Mouse (Mus musculus) spleen, embryonic (tissue): ENCODE data around the gene Rpl18a.

Experiments
- CTCF ChIA-PET: fragments of 350-600 bp; sonication (Branson Sonifier 250); formaldehyde crosslinking; loops from one replicate; lab custom pipeline; 2022; lab: Charles Lee

The Rpl18a gene

DNA sequence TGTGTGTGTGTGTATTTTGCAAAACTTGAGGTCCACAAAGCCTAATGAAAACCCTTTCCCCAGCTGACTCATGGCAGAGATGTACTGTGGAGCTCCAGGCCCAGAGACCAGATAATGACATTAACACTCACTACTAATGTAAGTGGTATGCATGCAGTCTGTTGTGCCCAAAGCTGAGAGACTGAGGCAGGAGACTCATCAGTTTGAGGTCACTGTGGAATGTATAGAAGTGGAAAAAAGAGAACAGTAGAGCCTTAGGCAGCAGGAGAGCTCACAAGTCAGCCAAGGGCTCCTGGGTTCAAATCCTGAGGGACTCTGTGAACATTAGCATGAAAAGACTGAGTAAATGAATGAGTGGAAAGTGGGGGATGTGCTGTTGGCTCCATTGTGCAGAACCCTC lies 6.4 kb upstream of the Rpl18a start:
- CTCF ChIA-PET, result no interaction called here

DNA sequence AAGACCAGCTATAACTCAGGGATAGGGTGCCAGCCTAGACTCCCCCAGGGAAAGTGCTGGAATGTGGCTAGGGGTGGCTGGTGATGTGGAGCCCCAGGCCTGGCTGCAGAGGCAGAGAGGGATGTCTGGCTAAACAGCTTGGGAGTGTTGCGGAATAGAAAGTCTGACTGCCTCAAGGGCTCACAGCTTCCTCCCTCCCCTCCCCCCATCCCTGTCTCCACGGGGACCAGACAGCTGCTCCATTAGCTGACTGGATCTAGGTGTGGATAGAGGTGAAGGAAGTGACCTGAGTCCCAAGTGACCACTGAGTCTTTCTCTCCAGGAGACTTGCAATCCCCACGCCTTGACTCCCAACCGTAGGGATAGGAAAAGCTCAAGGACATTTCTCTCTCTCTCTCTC lies 5.9 kb upstream of the Rpl18a start:
- CTCF ChIA-PET, result no interaction called here

DNA sequence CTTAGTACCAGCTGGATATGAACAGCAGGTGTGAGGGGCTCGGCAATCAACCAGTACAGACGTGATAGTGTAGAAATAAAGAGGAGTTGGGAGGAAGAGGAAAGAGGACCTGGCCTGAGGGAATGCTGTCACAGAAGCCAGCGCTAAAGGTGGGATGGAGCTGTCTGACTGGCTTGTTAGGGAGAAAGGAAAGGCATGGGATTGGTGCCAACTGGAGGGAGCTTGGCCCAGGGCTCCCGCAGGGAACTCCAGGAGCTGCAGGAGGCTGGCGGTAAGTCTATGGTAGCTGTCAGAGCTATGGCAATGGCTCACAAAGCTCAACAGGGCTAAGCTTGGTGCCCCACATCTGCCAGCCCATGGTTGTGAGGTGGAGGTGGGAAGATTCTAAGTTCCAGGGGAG lies 5.0 kb upstream of the Rpl18a start:
- CTCF ChIA-PET, result interaction anchor here (1.0 kb wide), 1 partner anchor 693 kb away, joined by 4 read pairs; no protein-coding TSS in a partner anchor

DNA sequence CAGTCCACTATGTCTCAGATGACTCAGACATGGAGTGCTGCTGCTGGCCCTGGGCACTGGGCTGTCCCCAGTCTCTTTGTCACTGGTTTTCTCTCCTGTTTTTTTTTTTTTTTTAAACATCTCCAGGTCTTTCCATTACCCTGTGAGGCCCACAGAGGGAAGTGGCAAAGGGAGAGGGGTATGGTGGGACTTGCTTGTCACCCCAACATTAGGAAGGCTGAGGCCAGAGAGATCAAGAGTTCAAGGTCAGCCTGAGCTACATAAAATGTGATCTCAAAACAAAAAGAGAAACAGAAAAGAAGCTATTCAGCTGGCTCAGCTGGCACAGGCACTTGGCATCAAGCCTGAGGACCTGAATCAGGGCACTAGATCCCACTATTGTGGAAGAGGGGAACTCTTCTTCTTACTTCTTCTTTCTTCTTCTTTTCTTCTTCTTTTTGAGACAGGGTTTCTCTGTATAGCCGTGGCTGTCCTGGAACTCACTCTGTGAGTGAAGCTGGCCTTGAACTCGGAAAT lies 3.7 kb upstream of the Rpl18a start:
- CTCF ChIA-PET, result no interaction called here

DNA sequence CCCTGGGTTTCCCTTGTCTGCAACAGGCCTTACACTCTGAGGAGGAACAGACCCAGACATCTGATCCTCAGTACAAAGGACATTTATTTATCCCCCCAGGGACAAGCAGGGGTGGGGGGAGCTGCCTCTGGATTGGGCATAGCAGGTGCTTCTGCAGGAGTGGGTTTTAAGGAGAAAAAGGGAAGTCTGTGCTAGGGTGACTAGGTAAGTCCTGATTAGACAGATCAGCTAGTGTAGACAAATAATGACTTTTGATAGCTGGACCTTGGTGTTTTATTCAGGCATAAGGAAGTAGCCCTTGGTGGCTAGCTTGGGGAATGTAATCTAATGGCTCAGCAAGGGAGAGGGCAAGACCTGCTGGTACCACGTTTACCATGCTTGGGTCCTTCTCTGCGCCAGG lies 2.0 kb upstream of the Rpl18a start:
- CTCF ChIA-PET, result no interaction called here

DNA sequence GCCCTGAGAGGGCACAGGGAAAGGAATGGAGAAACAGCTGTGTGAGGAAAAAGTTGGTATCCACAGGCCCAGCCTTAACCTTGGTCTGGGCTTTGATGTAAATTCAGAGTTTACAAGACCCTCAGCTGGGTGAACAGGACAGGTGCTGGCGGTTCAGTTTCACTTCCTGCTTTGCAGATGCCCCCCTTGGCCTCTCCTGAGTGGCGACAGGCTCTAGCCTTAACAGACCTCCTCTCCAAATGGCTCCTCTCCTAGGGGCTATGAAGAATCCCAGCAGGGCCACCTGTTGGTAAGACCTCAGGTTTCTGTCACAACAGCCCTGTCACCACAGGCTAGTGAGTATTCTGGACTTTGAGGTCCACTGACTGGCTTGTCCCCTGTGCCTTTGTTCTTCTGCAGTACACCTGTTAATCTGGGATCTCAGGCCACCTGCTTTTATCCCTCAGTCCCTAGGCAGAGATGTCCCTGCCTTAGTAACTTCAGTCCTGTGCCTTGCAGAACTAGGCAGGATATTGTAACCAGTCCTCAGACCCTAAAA lies 1.5 kb upstream of the Rpl18a start:
- CTCF ChIA-PET, result no interaction called here

DNA sequence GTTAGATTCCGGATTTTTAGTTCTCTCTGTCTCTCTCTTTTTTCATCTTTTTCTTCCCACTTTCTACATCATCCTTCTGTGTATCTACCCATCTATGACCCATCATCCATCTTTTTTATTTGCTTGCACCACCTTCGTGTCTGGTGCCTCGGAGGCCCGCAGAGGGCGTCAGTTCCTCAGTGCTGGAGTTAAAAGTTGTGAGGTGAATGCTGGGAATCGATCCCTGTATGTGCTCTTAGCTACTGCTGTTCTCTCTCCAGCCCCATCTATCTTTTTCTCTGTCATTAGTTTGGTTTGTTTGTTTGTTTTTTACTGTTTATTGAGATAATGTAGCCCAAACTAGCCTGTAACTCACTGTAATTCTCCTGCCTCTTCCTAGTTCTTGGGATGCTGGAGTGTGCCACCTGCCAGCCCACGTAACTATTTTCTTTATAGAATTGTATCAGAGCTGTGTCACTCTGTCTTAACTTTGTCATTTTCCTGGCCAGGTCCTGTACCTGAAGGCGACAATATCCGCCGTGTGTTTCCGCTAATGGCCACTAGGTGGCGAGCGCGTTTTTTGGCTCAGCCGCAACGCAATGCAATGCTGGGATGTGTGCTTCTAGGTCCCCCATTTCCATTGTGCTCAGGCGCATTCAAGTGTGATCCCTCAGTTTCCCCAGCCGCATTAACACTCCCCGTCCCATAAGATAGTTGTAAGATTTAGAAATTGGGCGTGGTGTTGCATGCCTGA lies 635 bp upstream of the Rpl18a start:
- CTCF ChIA-PET, result no interaction called here

DNA sequence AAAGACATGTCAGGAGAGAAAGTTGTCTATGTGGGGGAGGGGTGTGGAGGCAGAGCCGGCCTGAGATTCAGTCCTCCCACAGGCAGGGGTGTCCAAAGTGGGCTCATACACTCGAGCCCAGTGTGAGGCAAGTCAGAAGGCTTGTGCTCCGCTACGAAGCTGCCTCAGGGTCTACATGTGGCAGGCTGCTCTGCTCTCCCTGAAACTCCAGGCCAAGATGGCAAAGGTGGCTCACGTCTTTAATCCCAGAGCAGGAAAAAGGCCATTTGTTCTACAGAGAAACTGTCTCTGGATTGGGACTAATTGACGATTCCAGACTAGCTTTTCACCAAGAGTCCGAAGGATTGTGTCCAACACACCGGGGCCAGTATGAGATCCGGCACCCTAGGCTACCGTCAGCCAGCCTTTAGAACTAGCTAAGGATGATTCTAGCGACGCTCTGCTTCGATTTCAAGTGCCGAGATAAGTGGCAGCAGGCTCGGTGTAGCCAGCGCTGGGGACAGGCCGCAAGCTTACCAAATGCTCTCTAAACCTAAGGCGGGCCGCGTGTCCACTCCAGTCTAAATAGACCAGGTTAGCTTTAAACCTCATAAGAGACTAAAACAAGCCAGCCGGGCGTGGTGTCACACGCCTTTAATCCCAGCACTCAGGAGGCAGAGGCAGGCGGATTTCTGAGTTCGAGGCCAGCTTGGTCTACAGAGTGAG lies 744 bp downstream of the Rpl18a start:
- CTCF ChIA-PET, result interaction anchor here (1.0 kb wide), 1 partner anchor 20 kb away, joined by 3 read pairs; no protein-coding TSS in a partner anchor

DNA sequence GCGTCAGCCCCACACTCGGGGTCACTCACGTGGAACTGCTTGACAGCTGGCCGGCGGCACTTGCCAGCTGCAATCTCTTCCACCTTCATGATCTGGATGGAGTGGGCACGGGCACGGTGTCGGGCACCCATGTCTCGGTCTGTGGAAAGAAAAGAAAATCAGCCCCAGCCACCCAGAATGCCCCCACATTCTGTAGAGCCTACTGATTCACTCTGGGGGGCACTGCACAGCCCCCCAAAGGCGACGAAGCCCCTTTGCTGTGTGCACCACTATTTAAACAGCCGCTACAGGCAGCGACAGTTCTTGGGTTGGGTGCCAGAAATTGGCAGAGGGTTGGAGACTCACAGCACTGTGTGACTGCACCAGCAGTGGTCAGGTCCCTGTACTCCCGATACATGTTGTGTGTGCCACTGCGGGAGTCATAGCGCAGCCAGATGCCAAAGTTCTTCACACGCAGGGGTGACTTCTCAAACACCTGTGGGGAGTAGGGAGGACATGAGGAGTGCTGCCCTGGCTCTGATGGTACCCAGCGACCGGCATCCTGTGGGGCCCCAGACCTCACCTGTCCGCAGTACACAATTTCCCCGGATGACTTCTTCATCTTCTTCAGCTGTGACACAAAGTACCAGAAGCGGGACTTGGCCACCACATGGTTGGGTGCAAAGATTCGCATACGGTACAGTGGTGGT lies 1.5 kb downstream of the Rpl18a start:
- CTCF ChIA-PET, result interaction anchor here (1.0 kb wide), 1 partner anchor 19 kb away, joined by 3 read pairs; no protein-coding TSS in a partner anchor

DNA sequence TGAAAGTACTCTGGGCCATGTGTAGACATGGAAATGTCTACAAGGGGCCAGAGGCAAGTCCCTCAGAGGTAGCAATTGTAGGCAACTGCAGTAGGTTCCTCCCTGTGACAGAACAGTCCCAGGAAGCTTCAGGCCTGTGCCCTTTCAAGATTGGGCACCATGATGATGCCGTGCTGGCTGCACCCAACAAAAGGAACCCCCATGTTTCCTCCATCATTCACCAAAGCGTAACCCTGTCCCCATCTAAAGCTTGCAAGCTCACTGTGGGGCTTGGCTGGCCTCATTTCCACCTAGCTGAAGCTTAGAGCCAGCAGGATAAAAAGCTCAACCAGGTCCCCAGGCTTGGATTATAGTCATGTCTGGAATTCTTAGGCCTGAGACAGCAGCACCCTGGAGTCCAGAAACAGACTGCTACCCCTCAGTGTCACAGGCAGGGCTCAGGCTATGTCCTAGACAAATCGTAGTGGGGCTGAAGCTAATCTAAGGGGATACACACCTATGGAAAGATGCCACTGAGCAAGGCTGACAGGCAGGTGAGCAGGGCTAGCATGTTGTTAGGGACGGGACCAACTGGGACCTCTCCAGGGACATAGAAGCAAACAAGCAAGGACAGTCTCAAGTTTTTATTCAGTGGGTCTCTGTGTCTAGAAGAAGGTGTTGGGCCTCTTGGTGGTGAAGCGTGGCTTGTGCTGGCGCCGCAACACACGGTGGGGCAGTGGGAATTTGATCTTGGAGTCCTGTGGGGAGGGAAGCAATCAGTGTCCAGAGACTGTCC lies 2.3 kb downstream of the Rpl18a start:
- CTCF ChIA-PET, result no interaction called here

DNA sequence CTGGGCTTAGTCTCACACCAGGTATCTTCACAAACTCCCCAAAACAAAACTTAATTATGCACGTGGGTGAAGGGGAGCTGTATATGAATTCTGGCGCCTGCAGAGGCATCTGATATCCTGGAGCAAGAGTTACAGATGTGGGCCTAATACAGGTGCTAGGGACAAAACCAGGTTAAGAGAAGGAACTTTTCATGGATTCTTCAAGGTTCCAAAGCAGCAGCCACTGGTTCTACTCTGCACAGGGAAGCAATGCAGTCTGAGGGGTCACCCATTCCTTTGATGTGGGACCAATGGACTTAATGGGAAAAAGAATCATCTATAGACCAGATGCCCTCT lies 2.9 kb downstream of the Rpl18a start:
- CTCF ChIA-PET, result no interaction called here

DNA sequence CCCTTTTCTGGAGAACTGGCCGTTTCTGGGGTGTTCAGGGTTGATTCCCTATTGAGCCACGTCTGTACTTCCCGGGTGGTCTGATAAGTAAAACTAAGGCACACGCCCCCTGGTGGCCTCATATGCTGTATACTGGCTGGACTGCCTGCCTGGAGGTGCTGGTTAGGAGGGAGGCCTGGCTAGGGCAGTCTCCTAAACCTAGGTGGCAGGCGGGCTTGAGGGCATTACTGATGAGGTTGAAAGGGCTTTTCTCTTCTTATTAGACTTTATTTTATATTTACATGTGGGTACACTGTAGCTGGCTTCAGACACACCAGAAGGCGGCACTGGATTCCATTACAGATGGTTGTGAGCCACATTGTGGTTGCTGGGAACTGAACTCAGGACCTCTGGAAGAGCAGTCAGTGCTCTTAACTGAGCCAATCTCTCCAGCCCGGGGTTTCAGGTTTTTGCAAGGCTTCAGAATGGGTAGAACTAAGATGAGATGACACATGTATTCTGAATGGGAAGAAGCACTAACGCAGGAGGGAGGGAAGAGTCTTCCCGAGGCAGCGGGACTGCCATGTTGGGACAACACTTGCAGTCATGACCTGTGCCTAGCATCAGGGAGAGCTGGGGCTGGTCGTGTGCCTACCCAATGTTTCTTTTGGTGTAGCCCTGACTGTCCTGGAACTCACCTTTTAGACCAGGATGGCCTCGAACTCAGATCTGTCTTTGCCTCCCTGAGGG lies 3.4 kb downstream of the Rpl18a start:
- CTCF ChIA-PET, result interaction anchor here (1.2 kb wide), 1 partner anchor 11 kb away, joined by 3 read pairs; no protein-coding TSS in a partner anchor

DNA sequence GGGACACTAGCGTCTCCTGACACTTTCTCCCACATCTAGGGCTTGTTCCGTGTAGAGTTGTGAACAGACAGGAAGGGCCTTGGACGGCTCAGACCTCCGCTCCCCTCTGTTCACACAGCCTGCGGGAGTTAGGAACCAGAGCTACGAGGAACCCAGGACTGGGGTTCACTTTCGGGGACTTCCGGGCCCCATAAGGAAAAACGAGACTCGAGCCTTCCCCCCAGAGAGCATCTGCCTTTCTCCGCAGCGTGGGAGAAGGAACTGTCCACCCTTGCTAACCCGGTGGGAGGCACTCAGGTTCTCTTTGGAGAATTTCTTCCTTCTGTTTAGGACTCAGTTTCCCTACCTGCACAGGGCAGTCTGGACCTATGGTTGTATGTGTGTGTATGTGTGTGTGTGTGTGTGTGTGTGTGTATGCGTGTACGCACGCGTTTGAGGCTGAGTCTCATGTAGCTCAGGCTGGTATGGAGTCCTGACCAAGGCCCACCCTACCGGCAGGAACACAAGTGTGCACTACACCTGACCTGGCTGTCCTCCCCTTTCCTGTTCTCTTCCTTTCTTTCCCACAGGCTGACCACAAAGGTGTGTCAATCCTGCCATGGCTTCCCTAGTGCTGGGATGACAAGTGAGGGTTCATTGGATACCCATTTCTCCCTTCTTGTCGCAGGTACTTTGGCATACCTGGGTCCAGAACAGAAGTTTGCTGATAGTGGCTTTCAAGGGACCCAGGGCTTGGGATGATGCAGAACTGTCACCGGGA lies 4.1 kb downstream of the Rpl18a start:
- CTCF ChIA-PET, result interaction anchor here (1.2 kb wide), 1 partner anchor 10 kb away, joined by 3 read pairs; no protein-coding TSS in a partner anchor

DNA sequence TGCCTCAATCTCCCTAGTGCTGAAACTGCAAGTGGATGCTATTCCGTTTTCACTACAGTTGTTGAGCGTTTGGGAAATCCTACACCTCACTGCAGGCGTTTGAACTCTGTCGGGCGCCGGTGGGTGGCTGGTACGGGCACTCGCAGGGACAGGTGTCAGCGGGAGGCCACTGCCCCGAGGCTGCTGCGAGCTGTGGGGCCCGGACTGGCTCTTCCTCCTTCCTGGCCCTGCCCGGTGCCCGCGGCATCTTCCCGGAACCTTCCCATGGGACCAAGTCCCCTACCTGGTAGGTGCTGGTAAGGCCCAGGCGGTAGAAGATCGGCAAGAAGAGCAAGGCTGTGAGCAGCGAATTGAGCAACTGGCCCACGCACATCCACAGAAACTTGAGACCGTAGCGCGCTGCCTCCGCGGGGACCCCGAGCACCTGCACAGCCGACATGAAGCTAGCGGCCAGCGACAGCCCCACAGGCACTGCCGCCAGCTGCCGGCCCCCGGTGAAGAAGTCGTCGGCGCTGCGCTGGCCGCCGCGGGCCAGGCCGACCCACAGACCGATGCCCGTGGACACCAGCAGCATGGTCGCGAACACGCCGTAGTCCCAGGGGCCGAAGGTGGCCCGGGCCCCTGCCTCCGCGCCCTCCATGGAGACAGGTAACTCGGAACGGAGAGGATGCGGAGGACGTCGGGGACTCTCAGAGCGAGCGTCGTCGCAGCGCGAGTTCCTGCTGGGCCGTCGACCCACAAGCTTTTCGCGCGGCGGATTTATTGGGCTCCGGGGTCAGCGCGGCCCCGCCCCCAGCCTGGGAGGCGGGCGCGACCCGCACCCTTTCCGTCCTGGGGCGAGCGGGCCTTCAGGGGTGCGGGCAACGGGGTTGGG lies 5.0 kb downstream of the Rpl18a start, which contains the start of gene Slc5a5:
TSS of gene Slc5a5 (minus strand) at position 736 of the 874 bp plus-strand sequence.
- CTCF ChIA-PET, result interaction anchor here (0.8 to 1.2 kb wide), 2 partner anchors 9 to 19 kb away, joined by 3 read pairs; no protein-coding TSS in a partner anchor

DNA sequence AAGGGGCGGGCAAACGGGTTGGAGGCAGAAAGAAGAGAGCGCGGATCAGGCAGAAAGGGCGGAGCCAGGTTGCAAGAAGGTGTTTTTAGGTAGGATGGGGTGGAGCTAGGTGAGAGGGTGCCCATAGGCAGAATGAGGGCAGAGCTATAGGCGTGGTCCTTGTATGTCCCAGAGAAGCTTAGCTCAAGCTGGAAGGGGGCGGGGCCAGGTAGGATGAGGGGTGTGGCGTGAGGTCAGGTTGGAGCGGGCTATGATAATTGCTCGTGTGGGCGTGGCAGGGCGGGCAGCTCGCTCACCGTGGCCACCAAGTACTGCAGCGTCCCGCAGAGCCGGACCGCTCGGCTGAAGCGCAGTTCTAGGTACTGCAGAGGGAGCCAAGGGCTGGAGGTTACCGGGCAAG lies 5.9 kb downstream of the Rpl18a start:
- CTCF ChIA-PET, result no interaction called here

DNA sequence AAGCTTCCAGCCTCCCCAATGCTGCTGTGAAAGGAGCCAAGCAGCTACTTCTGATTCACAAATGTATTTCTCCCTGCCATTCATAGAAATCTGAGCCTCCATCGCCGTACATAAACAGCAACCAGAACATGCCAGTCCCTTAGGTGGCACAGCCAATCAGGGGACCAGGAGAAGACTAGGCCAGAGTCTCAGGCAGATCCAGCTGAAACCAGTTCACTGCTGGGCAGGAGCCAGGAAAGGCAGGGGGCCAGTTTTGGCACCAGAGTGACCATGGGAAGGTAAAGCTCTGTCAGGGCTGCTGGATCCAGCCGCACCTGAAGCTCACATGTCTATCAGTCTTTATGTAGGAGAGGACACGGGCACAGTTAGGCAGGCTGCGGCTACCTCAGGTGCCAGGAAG lies 6.6 kb downstream of the Rpl18a start:
- CTCF ChIA-PET, result no interaction called here

DNA sequence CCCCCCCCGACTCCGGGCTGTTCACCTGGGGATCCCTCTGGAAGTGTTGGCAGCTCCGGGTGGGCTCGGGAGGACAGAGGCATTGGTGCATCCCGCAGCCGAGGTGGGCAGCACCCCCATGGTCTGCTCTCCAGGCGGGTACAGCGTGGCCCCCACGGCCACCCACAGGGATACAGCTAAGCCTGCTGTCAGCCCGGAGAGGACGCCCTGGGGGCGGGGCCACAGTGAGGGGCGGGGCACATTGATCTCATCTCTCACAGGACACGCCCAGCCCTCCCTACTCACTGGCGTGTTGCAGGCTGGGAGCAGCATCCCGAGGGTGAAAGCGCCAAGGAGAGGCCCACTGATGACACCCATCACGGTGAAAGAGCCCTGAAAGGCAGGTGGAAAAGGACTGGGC lies 9.5 kb downstream of the Rpl18a start:
- CTCF ChIA-PET, result no interaction called here

DNA sequence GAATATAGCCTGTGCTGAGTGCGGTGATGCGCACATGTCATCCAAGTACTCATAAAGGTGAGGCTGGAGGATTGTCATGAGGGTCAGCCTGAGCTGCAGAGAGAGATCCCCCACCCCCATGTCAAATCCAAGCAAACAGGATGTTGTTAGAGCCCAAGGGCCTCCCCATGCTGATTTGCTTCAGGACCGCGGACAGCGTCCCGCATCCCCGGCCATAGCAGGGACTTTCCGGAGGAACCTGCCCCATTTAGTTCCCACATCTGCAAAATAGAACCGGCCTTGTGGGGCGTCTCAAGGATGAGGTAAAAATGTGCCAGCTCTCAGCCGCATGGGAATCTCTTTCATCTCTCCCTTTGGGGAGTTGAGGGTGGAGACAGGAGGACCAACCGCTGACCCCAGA lies 11.6 kb downstream of the Rpl18a start:
- CTCF ChIA-PET, result interaction anchor here (1.3 kb wide), 1 partner anchor 16 kb away, joined by 3 read pairs; no protein-coding TSS in a partner anchor
